Mouse (Mus musculus) liver, adult (tissue): ENCODE measurements around the gene Dppa2.

ENCODE experiments used
- GATA4 ChIP-seq: IDR thresholded peaks from 2 replicates; pipeline ENCODE4 v1.6.1; 2014; ENCODE audit warnings: mild to moderate bottlenecking, low read length; ENCODE audit not compliant: insufficient replicate concordance

Gene Dppa2

GRCm38 (mm10) chr16:48303509-48303908 is at the start of gene Dppa2:
Gene Dppa2, plus strand, starts transcription at chr16:48303908.
- no peak for TF ChIP-seq GATA4

GRCm38 (mm10) chr16:48254584-48254983 is 49.1 kb upstream of the Dppa2 start:
- no peak for TF ChIP-seq GATA4

- no peak for TF ChIP-seq GATA4
These were observed 44.2 kb upstream of the Dppa2 start for GRCm38 (mm10) chr16:48259519-48259918.

GRCm38 (mm10) chr16:48262901-48263300 is 40.8 kb upstream of the Dppa2 start:
- no peak for TF ChIP-seq GATA4

GRCm38 (mm10) chr16:48265856-48266255 is 37.9 kb upstream of the Dppa2 start:
- no peak for TF ChIP-seq GATA4

GRCm38 (mm10) chr16:48276940-48277339 is 26.8 kb upstream of the Dppa2 start:
- TF ChIP-seq GATA4 = no peak

GRCm38 (mm10) chr16:48280883-48281282 is 22.8 kb upstream of the Dppa2 start:
- no peak for TF ChIP-seq GATA4

- TF ChIP-seq GATA4 = no peak
These were observed 20.9 kb upstream of the Dppa2 start for GRCm38 (mm10) chr16:48282801-48283200.

- no peak for TF ChIP-seq GATA4
These were observed 20.2 kb upstream of the Dppa2 start, which contains the start of gene Dppa4 for GRCm38 (mm10) chr16:48283517-48283916. Gene Dppa4, plus strand, starts transcription at chr16:48283733.

GRCm38 (mm10) chr16:48285517-48285916 is 18.2 kb upstream of the Dppa2 start:
- TF ChIP-seq GATA4 = no peak

GRCm38 (mm10) chr16:48297384-48298136 is 6.1 kb upstream of the Dppa2 start:
- TF ChIP-seq GATA4 = no peak

GRCm38 (mm10) chr16:48299884-48300283 is 3.8 kb upstream of the Dppa2 start:
- no peak for TF ChIP-seq GATA4

- no peak for TF ChIP-seq GATA4
These were observed 275 bp downstream of the Dppa2 start for GRCm38 (mm10) chr16:48303983-48304382.

- TF ChIP-seq GATA4 = no peak
These were observed 6.4 kb downstream of the Dppa2 start for GRCm38 (mm10) chr16:48309912-48310630.

GRCm38 (mm10) chr16:48315294-48315693 is 11.6 kb downstream of the Dppa2 start:
- TF ChIP-seq GATA4 = no peak

GRCm38 (mm10) chr16:48320781-48321180 is 17.1 kb downstream of the Dppa2 start:
- TF ChIP-seq GATA4 = no peak
